Mouse (Mus musculus): ENCODE measurements around the gene Il2ra.
A peak's percentile ranks its signal among the peaks of the same experiment; 100 is the strongest.

The Il2ra gene

DNA sequence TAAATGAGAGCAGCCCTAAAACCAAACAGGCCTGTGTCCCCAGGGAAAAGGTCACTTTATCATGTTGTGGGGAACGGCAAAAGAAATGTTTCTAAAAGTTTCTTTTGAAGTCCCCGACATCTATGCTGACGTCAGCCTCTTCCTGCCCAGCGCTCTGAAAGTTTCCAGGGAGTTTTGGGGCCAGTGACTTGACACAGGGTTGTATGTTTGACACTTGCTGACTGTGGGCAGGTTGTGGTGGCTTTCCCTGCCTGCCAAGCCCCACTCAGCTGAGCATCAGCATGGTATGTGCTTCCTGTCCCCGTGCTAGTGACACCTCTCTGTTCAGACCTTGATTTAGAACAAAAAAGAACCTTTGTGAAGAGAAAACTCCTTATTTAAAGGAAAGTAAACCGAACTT is 10.7 kb downstream of the Il2ra start:
- peak; percentile 95 for DNase-seq (ENCODE audit: low read depth)

- DNase-seq (ENCODE audit: low read depth) = no peak
Measured at GRCm38 (mm10) chr2:11653780-11654179, 11.2 kb downstream of the Il2ra start.

DNA sequence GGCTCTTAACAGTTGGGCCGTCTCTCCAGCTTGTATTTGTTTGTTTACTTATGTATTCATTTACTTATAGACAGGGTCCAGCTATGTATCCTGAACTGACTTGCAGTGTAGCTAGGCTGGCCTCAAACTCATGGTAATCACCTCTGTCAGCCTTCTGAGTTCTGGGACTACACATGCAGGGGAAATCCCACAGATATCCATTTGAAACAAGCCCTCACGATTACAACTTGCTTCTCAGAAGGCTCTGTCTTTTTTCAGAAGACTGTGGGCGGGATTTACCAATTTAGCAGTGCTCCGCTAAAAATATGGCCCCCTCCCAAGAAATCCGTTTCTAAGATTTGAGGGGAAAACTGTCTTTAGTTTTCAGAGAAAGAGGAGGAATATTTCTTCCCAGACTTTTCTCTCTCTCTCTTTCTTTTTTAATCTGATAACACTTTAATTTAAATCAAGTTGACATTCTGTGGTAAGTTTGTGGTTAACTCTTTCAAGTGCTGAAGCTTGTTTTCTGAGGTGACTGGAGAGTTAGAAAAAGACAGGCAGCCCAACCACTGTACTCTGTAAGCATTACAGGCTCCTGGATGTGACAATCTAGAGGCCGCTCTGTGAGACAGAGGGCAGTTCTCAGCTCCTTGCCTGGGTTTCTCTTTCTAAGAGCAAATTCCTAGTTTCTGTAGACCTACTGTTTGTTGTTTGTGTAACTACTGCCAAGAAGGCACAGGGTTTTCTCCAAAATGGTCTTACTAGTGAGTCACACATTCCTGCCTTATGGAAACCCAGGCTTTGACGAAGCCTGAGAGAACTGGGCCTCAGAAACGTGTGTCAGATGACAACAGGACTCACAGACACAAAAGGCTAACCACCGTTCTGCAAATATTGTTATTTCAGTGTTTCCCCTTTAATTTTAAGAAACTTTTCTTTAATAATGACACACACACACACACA is 12.7 kb downstream of the Il2ra start:
- DNase-seq (ENCODE audit: low read depth) = peak; percentile 88

DNA sequence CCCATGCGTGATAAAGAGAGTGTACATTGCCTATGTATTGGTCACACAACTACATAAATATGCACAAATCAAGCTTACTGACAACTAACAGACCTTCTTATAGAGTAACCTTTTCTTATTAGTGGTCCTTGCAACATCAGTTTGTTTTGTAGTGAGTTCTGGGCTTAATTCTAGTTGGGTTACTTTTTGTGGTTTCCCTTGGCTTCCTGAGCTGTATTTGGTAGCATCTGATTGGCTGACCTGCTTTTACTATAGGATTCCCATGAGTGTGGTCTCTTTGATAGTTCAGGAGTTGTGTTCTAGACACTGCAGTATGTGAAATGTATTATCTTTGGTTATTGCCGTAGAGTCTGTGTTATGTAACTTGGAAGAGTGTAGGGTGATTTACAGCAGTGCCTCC is 15.0 kb downstream of the Il2ra start:
- DNase-seq (ENCODE audit: low read depth) = peak; percentile 82

GRCm38 (mm10) chr2:11659263-11659662 is 16.7 kb downstream of the Il2ra start:
- DNase-seq (ENCODE audit: low read depth) = peak; percentile 43

DNA sequence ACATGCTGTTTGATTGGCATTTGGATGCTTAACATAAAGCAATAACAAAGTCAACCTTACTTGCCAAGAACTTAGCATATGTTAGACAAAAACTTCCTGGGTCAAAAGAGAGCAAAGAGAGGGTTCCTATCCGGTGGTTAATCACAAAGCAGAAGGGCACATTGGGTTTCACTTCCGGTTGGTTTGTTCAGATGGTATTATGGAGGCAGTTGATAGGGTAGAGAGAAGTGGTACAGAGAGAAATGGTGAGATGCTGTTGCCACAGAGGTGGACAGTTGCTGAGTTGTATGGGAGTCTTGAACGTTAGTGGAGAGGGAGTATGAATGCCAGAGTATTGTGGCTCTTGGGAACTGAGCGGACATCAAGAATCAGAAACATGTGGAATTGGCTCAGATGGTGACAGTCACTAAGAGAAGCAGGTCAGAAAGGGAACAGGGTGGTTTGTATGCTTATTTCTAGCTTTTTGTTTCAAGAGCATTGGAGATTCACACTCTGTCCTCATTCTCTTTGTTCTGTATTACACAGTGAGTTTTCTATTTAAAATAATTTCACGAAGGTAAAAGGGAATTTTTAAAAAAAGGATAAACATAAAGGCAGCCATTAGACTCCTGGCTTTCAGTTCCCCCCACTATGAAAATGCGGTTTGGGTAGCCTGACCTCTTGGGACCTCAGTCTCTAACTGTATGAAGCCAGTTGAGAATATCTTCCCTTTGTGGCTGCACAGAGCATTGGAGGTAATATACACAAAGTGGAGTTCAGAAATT is 19.7 kb downstream of the Il2ra start:
- peak; percentile 82 for DNase-seq (ENCODE audit: low read depth)

GRCm38 (mm10) chr2:11662907-11663230 is 20.3 kb downstream of the Il2ra start:
- DNase-seq (ENCODE audit: low read depth) = peak; percentile 76

GRCm38 (mm10) chr2:11663961-11664360 is 21.4 kb downstream of the Il2ra start:
- peak; percentile 92 for DNase-seq (ENCODE audit: low read depth)

- DNase-seq (ENCODE audit: low read depth) = peak; percentile 50
Measured at GRCm38 (mm10) chr2:11664367-11664766, 21.8 kb downstream of the Il2ra start.

- no peak for DNase-seq (ENCODE audit: low read depth)
Measured at GRCm38 (mm10) chr2:11664806-11665205, 22.2 kb downstream of the Il2ra start.

- DNase-seq (ENCODE audit: low read depth) = no peak
Measured at GRCm38 (mm10) chr2:11665326-11665725, 22.7 kb downstream of the Il2ra start.

GRCm38 (mm10) chr2:11672144-11672543 is 29.5 kb downstream of the Il2ra start:
- DNase-seq (ENCODE audit: low read depth) = peak; percentile 78

DNA sequence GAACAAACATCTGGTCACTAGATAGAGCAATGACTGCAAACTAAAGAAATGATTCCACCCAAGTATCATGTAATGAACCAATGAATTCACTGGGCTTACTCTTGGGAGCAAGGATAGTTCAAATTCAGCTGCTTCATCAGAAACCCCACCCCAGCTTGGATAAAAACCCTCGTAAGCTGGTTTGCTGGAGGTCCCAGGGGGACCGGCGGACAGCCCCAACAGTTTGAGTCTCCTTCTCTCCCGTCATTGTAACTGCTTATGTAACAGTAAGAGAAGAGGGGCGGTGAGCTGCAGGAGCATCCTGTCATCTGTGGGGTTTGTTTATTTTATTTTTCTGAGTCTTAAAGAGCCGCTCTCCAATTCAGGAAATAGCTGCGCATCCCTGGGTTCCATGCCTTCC is 37.0 kb downstream of the Il2ra start:
- DNase-seq (ENCODE audit: low read depth) = no peak

DNA sequence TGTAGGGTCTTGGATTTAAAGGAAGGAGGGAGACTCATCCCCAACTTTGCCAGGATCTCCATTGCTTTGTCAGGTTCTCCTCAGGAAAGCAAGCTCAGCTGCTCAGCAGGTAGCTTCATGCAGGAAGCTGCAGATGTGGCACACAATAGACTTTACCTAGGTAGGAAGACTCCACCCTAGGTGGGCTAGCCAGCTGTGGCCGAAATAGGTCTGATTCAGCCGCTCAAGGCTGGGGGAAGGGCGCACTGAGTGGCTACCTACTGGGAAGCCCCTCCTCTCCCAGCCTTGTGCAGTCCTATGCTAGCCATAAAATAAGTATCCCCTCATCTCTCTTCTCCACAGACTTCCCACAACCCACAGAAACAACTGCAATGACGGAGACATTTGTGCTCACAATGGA is 40.1 kb downstream of the Il2ra start:
- no peak for DNase-seq (ENCODE audit: low read depth)

DNA sequence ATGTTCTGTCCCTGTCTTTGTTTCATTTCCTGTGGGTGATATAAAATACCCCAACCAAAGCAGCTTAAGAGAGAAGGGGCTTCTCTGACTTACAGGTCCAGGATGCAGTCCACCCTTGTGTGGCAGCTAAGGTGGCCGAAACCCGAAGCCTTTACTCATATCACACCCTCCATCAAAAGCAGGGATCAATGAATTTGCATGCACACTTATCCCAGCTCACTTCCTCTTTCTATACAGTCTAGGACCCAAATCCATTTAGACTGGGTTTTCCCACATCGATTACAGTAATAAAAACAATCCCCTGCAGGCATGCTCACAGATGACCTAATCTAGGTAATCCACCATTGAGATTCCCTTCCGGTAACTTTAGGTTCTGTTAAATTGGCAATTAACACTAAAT is 43.9 kb downstream of the Il2ra start:
- no peak for DNase-seq (ENCODE audit: low read depth)

GRCm38 (mm10) chr2:11687436-11687835 is 44.8 kb downstream of the Il2ra start:
- peak; percentile 78 for DNase-seq (ENCODE audit: low read depth)

DNA sequence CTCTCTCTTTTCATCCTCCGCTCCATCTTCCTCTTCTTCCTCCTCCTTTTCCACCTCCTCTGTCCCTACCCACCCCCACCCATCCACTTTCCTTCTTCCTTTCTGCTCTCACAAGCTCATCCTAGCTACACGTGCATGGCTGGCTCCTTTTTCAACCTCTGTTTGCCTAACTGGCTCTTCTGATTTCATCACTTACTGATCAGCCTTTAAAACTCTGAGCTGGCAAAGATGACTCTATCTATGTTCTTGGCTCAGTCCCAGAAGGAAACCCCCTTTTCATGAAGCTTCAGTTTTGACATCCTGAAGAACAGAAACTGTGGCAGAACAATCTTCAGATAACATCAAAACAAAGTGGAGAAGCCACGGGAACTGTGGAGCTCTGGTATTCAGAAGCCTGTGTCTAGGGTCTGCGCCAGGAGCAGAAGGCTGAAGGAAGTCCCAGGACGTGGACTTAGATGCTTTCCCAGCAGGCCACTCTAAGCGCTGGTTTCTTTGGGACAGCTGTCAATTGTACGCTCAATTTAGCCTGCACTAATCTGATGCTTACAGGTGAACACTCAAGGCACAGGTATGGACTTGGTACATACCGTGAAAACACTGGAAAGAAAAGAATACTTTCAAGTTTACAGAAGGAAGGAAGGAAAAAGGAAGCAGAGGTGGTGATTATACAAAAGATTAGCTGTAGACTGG is 47.7 kb downstream of the Il2ra start:
- DNase-seq (ENCODE audit: low read depth) = no peak

DNA sequence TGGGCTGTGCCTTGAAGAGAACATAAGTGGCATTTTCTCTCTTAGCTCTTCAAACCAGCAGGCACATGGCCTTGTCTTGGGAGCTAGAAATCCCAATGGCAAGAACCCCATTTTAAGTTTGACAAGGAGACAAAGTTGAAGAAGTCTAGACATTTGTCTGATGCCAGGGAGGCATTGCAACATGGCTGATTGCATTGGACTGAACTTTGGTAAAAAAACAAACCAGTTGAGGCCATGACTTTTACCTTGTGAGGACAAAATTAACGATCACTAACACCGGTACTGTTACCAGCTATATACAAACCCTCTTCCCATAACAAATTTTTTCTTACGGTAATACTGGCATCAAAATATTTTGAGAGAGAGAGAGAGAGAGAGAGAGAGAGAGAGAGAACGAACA is 50.7 kb downstream of the Il2ra start:
- DNase-seq (ENCODE audit: low read depth) = no peak

- DNase-seq (ENCODE audit: low read depth) = no peak
Measured at GRCm38 (mm10) chr2:11694104-11694503, 51.5 kb downstream of the Il2ra start.

DNA sequence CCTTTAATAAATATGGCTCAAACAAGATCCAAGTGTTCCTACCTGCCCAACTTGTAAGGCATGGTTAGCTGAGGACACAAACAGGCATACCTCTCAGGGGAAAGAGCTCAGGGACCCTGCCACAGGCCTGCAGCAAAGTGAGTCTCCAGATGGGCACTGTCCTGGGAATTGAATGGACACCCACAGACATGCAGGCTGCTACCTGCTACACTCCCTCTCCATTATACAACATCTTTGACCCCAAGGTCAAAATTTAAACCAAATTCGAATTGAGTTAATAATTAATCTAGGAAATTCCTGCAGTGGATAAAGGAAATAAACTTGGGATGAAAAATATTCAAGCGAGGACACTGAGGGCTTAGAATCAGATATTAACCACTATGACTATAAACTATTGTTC is 53.3 kb downstream of the Il2ra start:
- no peak for DNase-seq (ENCODE audit: low read depth)

DNA sequence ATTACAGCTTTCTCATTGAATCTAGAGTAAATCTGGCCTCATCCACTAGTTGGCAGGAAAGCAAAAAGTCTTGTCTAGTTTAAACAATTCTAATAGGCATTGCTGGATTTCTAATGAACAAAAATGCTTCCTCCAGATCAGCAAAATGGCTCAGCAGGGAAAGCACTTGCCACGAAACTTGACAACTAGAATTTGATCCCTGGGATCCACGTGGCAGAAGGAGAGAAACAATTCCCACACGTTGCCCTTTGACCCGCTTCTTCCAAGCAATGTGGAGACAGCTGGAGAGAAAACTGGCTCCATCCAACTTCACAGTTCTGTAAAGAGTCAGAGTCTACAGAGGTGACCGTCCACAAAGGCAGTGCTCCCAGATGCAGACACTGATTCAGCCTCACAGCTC is 56.4 kb downstream of the Il2ra start:
- DNase-seq (ENCODE audit: low read depth) = peak; percentile 21

- peak; percentile 44 for DNase-seq (ENCODE audit: low read depth)
Measured at GRCm38 (mm10) chr2:11699905-11700304, 57.3 kb downstream of the Il2ra start.
